Comparison of ENCODE assay signal across 8 mouse cellular contexts in the genomic region with DNA sequence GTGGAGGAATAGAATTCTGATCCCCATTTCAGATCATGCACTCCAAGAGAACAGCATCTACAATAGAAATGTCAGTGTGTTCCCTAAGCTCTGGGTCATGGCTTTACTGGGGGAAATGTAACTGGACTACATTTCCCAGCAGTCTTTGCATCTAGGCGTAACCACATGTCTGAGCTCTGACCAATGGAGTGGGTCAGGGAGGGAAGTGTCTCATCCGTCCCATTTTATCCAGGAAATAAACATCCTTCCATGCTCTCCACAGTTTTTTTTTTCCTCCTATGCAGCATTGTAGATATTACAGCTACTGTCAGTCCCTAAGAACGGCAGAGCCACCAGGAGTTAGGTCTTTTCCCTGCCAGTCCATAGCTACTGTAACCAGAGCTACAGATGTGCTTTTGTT. TPM values are rescaled to one million over a fixed set of nuclear protein-coding genes. Genes with fewer than 3 reads are reported as not detected.
DNase-seq lines count a peak whose midpoint lies in the region; ATAC-seq and TF ChIP-seq lines count a peak whose summit lies in the region.

No protein-coding gene starts in this region.

- DNase-seq in 3T3-L1 (ENCODE audit: low read depth, low spot score) = peak; percentile 81
- DNase-seq in CH12.LX (ENCODE audit: extremely low read depth) = peak; percentile 60
- DNase-seq in cerebellum, postnatal 10 days = peak; percentile 70 to 77
- DNase-seq in heart, embryonic 10.5 days (ENCODE audit: low spot score) = no peak

- H3K79me2 ChIP-seq in CH12.LX (replicated peaks; ENCODE audit: control insufficient read depth, extremely low read depth, insufficient read depth, poor library complexity, severe bottlenecking) = no peaks in the 10 kb centered on the region

- 4% methylated on average over 3 of the region's 3 CpGs for WGBS in heart, embryonic 10.5 days
- 2% methylated on average over 3 of the region's 3 CpGs for WGBS in kidney, embryonic 14.5 days
- 6% methylated on average over 3 of the region's 3 CpGs for WGBS in liver, embryonic 16.5 days (ENCODE audit: insufficient replicate concordance)
- WGBS in neural tube, embryonic 14.5 days = 7% methylated on average over 3 of the region's 3 CpGs

- no peak for TF ChIP-seq CTCF in CH12.LX (conservative IDR thresholded peaks at IDR 0.05 in 1 of 2, IDR thresholded peaks at IDR 0.05 in 1 of 2; ENCODE audit: low read depth in 2 of 2, low read length in 2 of 2)

- no peak for TF ChIP-seq RAD21 in CH12.LX (IDR thresholded peaks at IDR 0.05; ENCODE audit: low read depth, low read length)

- H3K27ac ChIP-seq in CH12.LX (ENCODE audit: insufficient read depth, low read depth) = no peak overlapping the region
- H3K27ac ChIP-seq in heart, embryonic 10.5 days = peak overlapping the region; percentile 77; the same call in 1 of the 2 replicates
- no peak overlapping the region for H3K27ac ChIP-seq in kidney, embryonic 14.5 days (ENCODE audit: low read depth, low read length)
- no peak overlapping the region for H3K27ac ChIP-seq in liver, embryonic 16.5 days (ENCODE audit: low read length)
- 0 out of 2 replicates have a peak overlapping the region, but pooled peaks have one; percentile 62 for H3K27ac ChIP-seq in neural tube, embryonic 14.5 days (ENCODE audit: low read depth, low read length)

- dilution Hi-C loops in CH12.LX (cut with MboI; ENCODE audit: extremely low pct_ligation_motif_present, extremely low pct_unique_long_range_greater_than_20kb, low sequenced_read_pairs) = no loop called here

- no peak for TF ChIP-seq EP300 in CH12.LX (IDR thresholded peaks at IDR 0.05; ENCODE audit: low read length)

- peak overlapping the region; percentile 41 for H3K4me2 ChIP-seq in CH12.LX (ENCODE audit: insufficient read depth, low read depth, poor library complexity, severe bottlenecking)
- H3K4me2 ChIP-seq in kidney, embryonic 14.5 days (replicated peaks; ENCODE audit: low read depth, low read length) = no peak overlapping the region; the same call in 1 of the 2 replicates
- peak overlapping the region; percentile 22 for H3K4me2 ChIP-seq in liver, embryonic 16.5 days (ENCODE audit: low read depth, low read length)
- H3K4me2 ChIP-seq in neural tube, embryonic 14.5 days (ENCODE audit: low read depth, low read length) = peak overlapping the region; percentile 39; the same call in 1 of the 2 replicates

- TF ChIP-seq POLR2A in CH12.LX (IDR thresholded peaks at IDR 0.05; ENCODE audit: low read depth, low read length) = no peak

- in situ Hi-C loops in CH12.LX (cut with MboI; ENCODE audit: low pct_ligation_motif_present, low pct_unique_long_range_greater_than_20kb, low sequenced_read_pairs) = loop anchor here (5.0 kb wide), 1 partner anchor 49 kb away; no protein-coding TSS in a partner anchor

- H3K9me3 ChIP-seq in CH12.LX (replicated peaks; ENCODE audit: low read length) = no peaks in the 10 kb centered on the region
- H3K9me3 ChIP-seq in heart, embryonic 10.5 days = no peaks in the 10 kb centered on the region
- no peaks in the 10 kb centered on the region for H3K9me3 ChIP-seq in kidney, embryonic 14.5 days (ENCODE audit: control insufficient read depth, low read length)
- H3K9me3 ChIP-seq in liver, embryonic 16.5 days (replicated peaks; ENCODE audit: control insufficient read depth, low read length) = no peaks in the 10 kb centered on the region
- H3K9me3 ChIP-seq in neural tube, embryonic 14.5 days (ENCODE audit: control insufficient read depth, low read length) = no peaks in the 10 kb centered on the region

- H3K27me3 ChIP-seq in CH12.LX (replicated peaks) = peaks cover 3% of the 10 kb centered on the region
- H3K27me3 ChIP-seq in heart, embryonic 10.5 days (ENCODE audit: insufficient read depth, poor library complexity, severe bottlenecking) = no peaks in the 10 kb centered on the region
- H3K27me3 ChIP-seq in kidney, embryonic 14.5 days (ENCODE audit: control insufficient read depth, insufficient read depth, low read length) = no peaks in the 10 kb centered on the region
- no peaks in the 10 kb centered on the region for H3K27me3 ChIP-seq in liver, embryonic 16.5 days (ENCODE audit: control insufficient read depth, insufficient read depth, low read depth, low read length)
- H3K27me3 ChIP-seq in neural tube, embryonic 14.5 days (ENCODE audit: control insufficient read depth, insufficient read depth, low read length) = no peaks in the 10 kb centered on the region

- H3K9ac ChIP-seq in CH12.LX (ENCODE audit: insufficient read depth, low read depth) = no peak overlapping the region
- H3K9ac ChIP-seq in kidney, embryonic 14.5 days (ENCODE audit: low read depth, low read length) = no peak overlapping the region
- no peak overlapping the region for H3K9ac ChIP-seq in liver, embryonic 16.5 days (ENCODE audit: low read depth, low read length)
- 0 out of 2 replicates have a peak overlapping the region, but pooled peaks have one; percentile 28 for H3K9ac ChIP-seq in neural tube, embryonic 14.5 days (replicated peaks; ENCODE audit: low read depth, low read length)

- no peaks in the 10 kb centered on the region for H3K36me3 ChIP-seq in CH12.LX (replicated peaks in 1 of 2; ENCODE audit: control insufficient read depth in 1 of 2, insufficient read depth in 1 of 2, low read length in 1 of 2)
- H3K36me3 ChIP-seq in heart, embryonic 10.5 days = no peaks in the 10 kb centered on the region
- H3K36me3 ChIP-seq in kidney, embryonic 14.5 days (ENCODE audit: control insufficient read depth, insufficient read depth, low read length) = no peaks in the 10 kb centered on the region
- H3K36me3 ChIP-seq in liver, embryonic 16.5 days (ENCODE audit: control insufficient read depth, insufficient read depth) = no peaks in the 10 kb centered on the region
- H3K36me3 ChIP-seq in neural tube, embryonic 14.5 days (ENCODE audit: control insufficient read depth, insufficient read depth, low read length) = no peaks in the 10 kb centered on the region

- no peak overlapping the region for H3K4me3 ChIP-seq in CH12.LX (replicated peaks in 1 of 3; ENCODE audit: low read depth in 2 of 3, low read length in 2 of 3, poor library complexity in 1 of 3)
- H3K4me3 ChIP-seq in heart, embryonic 10.5 days = peak overlapping the region; percentile 36; the same call in 1 of the 2 replicates
- no peak overlapping the region for H3K4me3 ChIP-seq in kidney, embryonic 14.5 days (ENCODE audit: low read length)
- no peak overlapping the region for H3K4me3 ChIP-seq in liver, embryonic 16.5 days (ENCODE audit: low read depth, low read length)
- peak overlapping the region; percentile 17 for H3K4me3 ChIP-seq in neural tube, embryonic 14.5 days (ENCODE audit: low read depth, low read length)

- ATAC-seq in kidney, embryonic 14.5 days (ENCODE audit: low FRiP score, low TSS enrichment) = peak; percentile 46; the same call in 1 of the 2 replicates
- ATAC-seq in liver, embryonic 16.5 days (ENCODE audit: low read depth) = peak; percentile 66
- ATAC-seq in neural tube, embryonic 14.5 days (ENCODE audit: low read depth) = peak; percentile 74; the same call in 1 of the 2 replicates
- ATAC-seq in erythroblast, adult 5-6 weeks (replicated peaks; ENCODE audit: low FRiP score, poor library complexity, severe bottlenecking) = no peak

- peaks cover 23 to 51% of the 10 kb centered on the region in 2 experiments for H3K4me1 ChIP-seq in CH12.LX (ENCODE audit: control insufficient read depth in 1 of 2, insufficient read depth in 2 of 2)
- peaks cover 70% of the 10 kb centered on the region for H3K4me1 ChIP-seq in heart, embryonic 10.5 days
- H3K4me1 ChIP-seq in kidney, embryonic 14.5 days (ENCODE audit: control insufficient read depth, insufficient read depth, low read length) = peaks cover 39% of the 10 kb centered on the region
- peaks cover 12% of the 10 kb centered on the region for H3K4me1 ChIP-seq in liver, embryonic 16.5 days (ENCODE audit: control insufficient read depth, low read depth, low read length)
- peaks cover 16% of the 10 kb centered on the region for H3K4me1 ChIP-seq in neural tube, embryonic 14.5 days (ENCODE audit: control insufficient read depth, insufficient read depth, low read length)

TF ChIP-seq in CH12.LX, 34 proteins besides CTCF, POLR2A, EP300 and RAD21 (continues in another document):
- TF ChIP-seq MEF2A (IDR thresholded peaks at IDR 0.05; ENCODE audit: borderline replicate concordance, low read depth, low read length) (0 out of 2 replicates have a peak, but pooled peaks have one; percentile 17), MXI1 (IDR thresholded peaks at IDR 0.05; ENCODE audit: low read depth, low read length) (no peak), POLR2AphosphoS2 (IDR thresholded peaks at IDR 0.05; ENCODE audit: low read depth, low read length) (no peak), USF2 (conservative IDR thresholded peaks at IDR 0.05; ENCODE audit: low read depth, low read length) (peak; percentile 86), PAX5 (IDR thresholded peaks at IDR 0.05; ENCODE audit: low read length) (no peak), JUND (conservative IDR thresholded peaks at IDR 0.05; ENCODE audit: low read depth, low read length) (no peak), ELF1 (IDR thresholded peaks at IDR 0.05; ENCODE audit: low read depth, low read length) (peak; percentile 92), KAT2A (IDR thresholded peaks at IDR 0.05; ENCODE audit: insufficient replicate concordance, low read length) (peak; percentile 90; the same call in 1 of the 2 replicates), MAZ (IDR thresholded peaks at IDR 0.05; ENCODE audit: low read depth, low read length) (no peak), UBTF (IDR thresholded peaks at IDR 0.05; ENCODE audit: low read depth, low read length) (no peak), NELFE (IDR thresholded peaks at IDR 0.05; ENCODE audit: low read depth, low read length) (no peak), TCF12 (IDR thresholded peaks at IDR 0.05; ENCODE audit: low read depth, low read length) (no peak), GABPA (IDR thresholded peaks at IDR 0.05; ENCODE audit: insufficient replicate concordance, low read depth, low read length) (peak; percentile 26; the same call in 1 of the 2 replicates), TBP (conservative IDR thresholded peaks at IDR 0.05; ENCODE audit: low read depth, low read length) (no peak), BHLHE40 (IDR thresholded peaks at IDR 0.05; ENCODE audit: low read depth, low read length) (no peak)

RNA-seq across cellular contexts. Expression of gene Cstad, which starts 3.9 kb away (rescaled TPM):
- 0.51 TPM in 1 of 2 replicates, not detected in the other for total RNA-seq in CH12.LX (2012; rRNA removed)
- total RNA-seq in CH12.LX (2014; rRNA removed) = not detected in 2 replicates
- polyA plus RNA-seq in CH12.LX (2012; ENCODE audit: insufficient read length, low read depth) = 0.29 TPM in 1 of 2 replicates, not detected in the other
- polyA plus RNA-seq in heart, embryonic 10.5 days (2016; fragmentation: Nextera tagmentation; extraction: Ambion mirVana) = 1.2 and 1.4 TPM in 2 replicates
- 0.91 and 1.7 TPM in 2 replicates for polyA plus RNA-seq in kidney, embryonic 14.5 days (2014; fragmentation: Nextera tagmentation; extraction: Ambion mirVana)
- 0.15 TPM in 1 of 2 replicates, not detected in the other for polyA plus RNA-seq in liver, embryonic 16.5 days (2015; fragmentation: Nextera tagmentation; extraction: Ambion mirVana)
- polyA plus RNA-seq in neural tube, embryonic 14.5 days (2014; fragmentation: Nextera tagmentation; extraction: Ambion mirVana) = 1.2 and 1.3 TPM in 2 replicates
- not detected in 2 replicates for total RNA-seq in erythroblast, adult 5-6 weeks (2015; ENCODE audit: low replicate concordance)
- total RNA-seq in erythroblast, adult 5-6 weeks (2017; ENCODE audit: low replicate concordance) = not detected in 2 replicates

Comparison
In these comparisons a context has a peak if more than half of its experiments do, and no peak if none do; other contexts are left out.
1. H3K27ac ChIP-seq: peak in heart, embryonic 10.5 days (single experiment) and neural tube, embryonic 14.5 days (single experiment); none in CH12.LX (single experiment), kidney, embryonic 14.5 days (single experiment) and liver, embryonic 16.5 days (single experiment).
2. H3K4me3 ChIP-seq: peak in heart, embryonic 10.5 days (single experiment) and neural tube, embryonic 14.5 days (single experiment); none in CH12.LX (0 of 3), kidney, embryonic 14.5 days (single experiment) and liver, embryonic 16.5 days (single experiment).